Mouse (Mus musculus) limb, embryonic 14.5 days (tissue): Measurements from ENCODE around the gene Ubp1. TPM values are rescaled to one million over a fixed set of nuclear protein-coding genes. Genes with fewer than 3 reads are reported as not detected.

ENCODE experiments used
- ATAC-seq: fragments of 200-750 bp; cut with Nextera tagmentation; 2 replicates; pipeline ENCODE4 v1.8.0; 2017; ENCODE audit warnings: low read depth, moderate number of reproducible peaks, moderate TSS enrichment; ENCODE audit not compliant: low FRiP score
- DNase-seq: peaks from one replicate; pipeline ENCODE4 v3.0.0-alpha.2; 2015; ENCODE audit warnings: low spot score
- H3K27ac ChIP-seq: fragments of 300-500 bp; sonication (generic); replicated peaks from 2 replicates; pipeline ENCODE4 v1.5.1; 2014; ENCODE audit warnings: low read depth, mild to moderate bottlenecking, low read length, moderate library complexity, mixed read lengths
- H3K27me3 ChIP-seq: fragments of 300-500 bp; sonication (generic); 2 replicates; pipeline ENCODE4 v1.6.1; 2014; ENCODE audit warnings: low read length, mixed read lengths; ENCODE audit not compliant: control insufficient read depth, insufficient read depth
- H3K36me3 ChIP-seq: fragments of 300-500 bp; sonication (generic); 2 replicates; pipeline ENCODE4 v1.6.1; 2014; ENCODE audit warnings: mild to moderate bottlenecking, low read length, moderate library complexity, mixed read lengths; ENCODE audit not compliant: control insufficient read depth, insufficient read depth
- H3K4me1 ChIP-seq: fragments of 300-500 bp; sonication (generic); 2 replicates; pipeline ENCODE4 v1.6.1; 2014; ENCODE audit warnings: antibody characterized with exemption, low read length, mixed read lengths; ENCODE audit not compliant: control insufficient read depth, insufficient read depth
- H3K4me2 ChIP-seq: fragments of 300-500 bp; sonication (generic); replicated peaks from 2 replicates; pipeline ENCODE4 v1.6.1; 2014; ENCODE audit warnings: low read depth, mild to moderate bottlenecking, low read length, moderate library complexity; ENCODE audit not compliant: severe bottlenecking
- H3K4me3 ChIP-seq: fragments of 300-500 bp; sonication (generic); replicated peaks from 2 replicates; pipeline ENCODE4 v1.5.1; 2014; ENCODE audit warnings: low read length
- H3K9ac ChIP-seq: fragments of 300-500 bp; sonication (generic); 2 replicates; pipeline ENCODE4 v1.6.1; 2014; ENCODE audit warnings: mild to moderate bottlenecking, low read depth, low read length, moderate library complexity; ENCODE audit not compliant: severe bottlenecking
- H3K9me3 ChIP-seq: fragments of 300-500 bp; sonication (generic); 2 replicates; pipeline ENCODE4 v1.6.1; 2016; ENCODE audit warnings: low read length; ENCODE audit not compliant: control insufficient read depth
- POLR2A ChIP-seq: fragments of 200-500 bp; IDR thresholded peaks from 2 replicates; pipeline ENCODE4 v1.8.0; 2012; ENCODE audit warnings: inconsistent platforms, mild to moderate bottlenecking, moderate library complexity, borderline replicate concordance; ENCODE audit not compliant: insufficient read depth, insufficient read length; ENCODE audit errors: extremely low read depth
- WGBS: fragments of 180-500 bp; shearing (Covaris S2); extraction: QIAGEN DNeasy Blood & Tissue Kit; methylation state at CpG from one replicate; pipeline ENCODE4 v1.1.7; 2014; 5-methylcytosine and 5-hydroxymethylcytosine counted together
- polyA plus RNA-seq, 2 experiments: library from polyadenylated mRNA; depleted of rRNA in 1 of 2; stranded (reverse) in 1 of 2; unstranded in 1 of 2; fragments of >200 nt; fragmentation: Nextera tagmentation in 1 of 2; extraction: Ambion mirVana in 1 of 2; gene quantifications; 2 replicates each; pipeline versions ENCODE4 v1.2.1 to v1.2.3; 2012 to 2014

Gene Ubp1
- polyA plus RNA-seq, 2 experiments = 42.0 to 159 TPM

DNA sequence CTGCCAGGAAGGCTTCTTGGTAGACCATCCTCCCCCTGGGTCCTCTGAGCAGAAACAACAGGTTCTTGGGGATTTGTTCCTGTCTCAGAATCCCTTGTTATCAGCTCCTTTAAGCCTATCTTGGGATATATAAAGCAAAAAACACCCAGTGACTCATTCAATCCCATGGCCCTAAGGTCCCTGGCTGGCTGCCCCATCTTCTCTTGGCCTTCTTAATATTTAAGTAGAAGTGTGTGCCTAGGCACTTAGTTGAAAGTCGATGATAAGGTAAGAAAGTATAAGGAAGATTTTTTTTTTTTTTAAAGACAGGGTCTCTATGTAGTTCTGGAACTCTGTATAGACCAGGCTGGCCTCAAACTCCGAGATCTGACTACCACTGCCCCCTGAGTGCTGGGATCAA, 51.7 kb downstream of the Ubp1 start:
- TF ChIP-seq POLR2A = no peak
- ATAC-seq = no peak
- Histone ChIP-seq H3K27me3 (no peaks in the 10 kb centered on the region), H3K9ac (no peak overlapping the region), H3K27ac (no peak overlapping the region), H3K4me1 (no peaks in the 10 kb centered on the region), H3K36me3 (peaks cover 28% of the 10 kb centered on the region), H3K4me3 (no peak overlapping the region), H3K4me2 (no peak overlapping the region), H3K9me3 (no peaks in the 10 kb centered on the region)
- DNase-seq = no peak
- 93% methylated on average over 2 of the region's 2 CpGs for WGBS

DNA sequence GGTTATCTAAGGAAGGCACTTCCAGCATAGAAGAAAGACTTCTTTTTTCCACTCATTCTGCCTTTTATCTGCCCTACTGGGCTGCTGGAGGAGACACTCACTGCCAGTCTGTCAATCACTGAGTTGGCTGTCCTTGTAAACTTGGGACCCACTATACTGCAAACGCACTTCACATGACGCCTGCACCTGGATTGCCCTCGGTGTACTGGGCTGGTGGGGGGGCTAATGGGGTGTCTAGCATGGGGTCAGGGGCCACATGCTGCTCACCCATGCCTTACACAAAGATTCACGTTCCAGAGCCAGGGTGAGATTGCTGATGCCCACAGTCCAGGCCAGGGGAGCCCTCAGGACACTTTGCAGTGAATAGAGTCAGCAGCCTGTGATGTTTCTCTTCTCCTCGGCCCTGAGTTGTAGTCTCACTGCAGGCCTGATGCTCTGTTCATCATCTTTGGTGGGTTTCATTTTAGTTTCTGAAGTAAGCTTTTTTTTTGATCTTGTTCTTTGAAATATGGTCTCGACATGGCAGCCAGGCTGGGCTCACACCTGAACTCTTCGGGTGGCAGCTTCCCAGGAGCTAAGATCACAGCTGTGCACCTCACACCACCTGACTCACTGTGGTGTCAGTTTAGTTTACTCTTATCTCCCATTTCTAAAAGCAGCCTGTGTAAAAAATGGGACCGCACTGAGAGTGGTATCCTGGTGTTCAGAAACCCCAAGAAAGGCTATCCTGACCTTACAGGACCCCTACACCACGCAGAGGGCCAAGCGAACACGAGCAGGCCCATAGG, 52.3 kb downstream of the Ubp1 start:
- no peak overlapping the region for H3K9ac ChIP-seq
- H3K27me3 ChIP-seq = no peaks in the 10 kb centered on the region
- H3K4me2 ChIP-seq = no peak overlapping the region
- no peak for ATAC-seq
- 79% methylated on average over 11 of the region's 11 CpGs for WGBS
- peaks cover 21% of the 10 kb centered on the region for H3K36me3 ChIP-seq
- H3K27ac ChIP-seq = no peak overlapping the region
- H3K9me3 ChIP-seq = no peaks in the 10 kb centered on the region
- no peak for DNase-seq
- no peaks in the 10 kb centered on the region for H3K4me1 ChIP-seq
- H3K4me3 ChIP-seq = no peak overlapping the region
- TF ChIP-seq POLR2A = no peak

DNA sequence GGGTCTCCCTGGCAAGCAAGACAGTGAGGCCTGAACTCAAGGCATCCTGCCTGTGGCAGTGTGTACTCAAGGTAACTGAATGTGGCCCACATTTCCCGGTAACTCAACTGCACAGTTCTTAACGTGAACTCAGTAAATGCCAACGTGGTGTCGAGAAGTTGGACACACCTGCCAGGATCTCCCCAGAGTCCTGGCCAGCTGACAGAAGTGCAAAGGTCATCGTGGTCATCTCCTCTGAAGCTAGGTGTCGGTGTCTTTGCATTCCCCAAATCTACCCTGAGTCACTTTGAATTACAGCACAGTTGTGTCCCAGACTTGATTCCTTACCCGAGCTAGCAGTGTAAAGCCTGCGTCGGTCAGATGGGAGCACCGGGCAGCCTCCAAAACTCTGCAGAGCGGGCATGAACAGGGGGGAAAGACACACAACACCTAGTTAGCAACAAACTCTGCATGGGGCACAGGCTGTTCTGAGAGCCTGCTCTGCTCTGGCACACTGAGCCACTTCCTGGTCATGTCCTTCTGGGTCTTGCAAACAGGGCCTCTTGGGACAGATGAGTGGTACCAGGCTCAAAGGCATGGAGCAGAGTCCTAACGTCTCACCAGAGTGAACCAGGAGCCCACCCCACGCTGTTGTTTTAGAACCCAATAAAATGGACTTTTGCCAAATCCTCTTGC, 54.3 kb downstream of the Ubp1 start:
- H3K27me3 ChIP-seq = no peaks in the 10 kb centered on the region
- no peak overlapping the region for H3K9ac ChIP-seq
- DNase-seq (no peak), ATAC-seq (no peak)
- H3K4me2 ChIP-seq = no peak overlapping the region
- H3K27ac ChIP-seq = no peak overlapping the region
- peaks cover 5% of the 10 kb centered on the region for H3K36me3 ChIP-seq
- H3K4me1 ChIP-seq = no peaks in the 10 kb centered on the region
- H3K4me3 ChIP-seq = no peak overlapping the region
- WGBS = 71% methylated on average over 13 of the region's 13 CpGs
- no peaks in the 10 kb centered on the region for H3K9me3 ChIP-seq
- TF ChIP-seq POLR2A = no peak

DNA sequence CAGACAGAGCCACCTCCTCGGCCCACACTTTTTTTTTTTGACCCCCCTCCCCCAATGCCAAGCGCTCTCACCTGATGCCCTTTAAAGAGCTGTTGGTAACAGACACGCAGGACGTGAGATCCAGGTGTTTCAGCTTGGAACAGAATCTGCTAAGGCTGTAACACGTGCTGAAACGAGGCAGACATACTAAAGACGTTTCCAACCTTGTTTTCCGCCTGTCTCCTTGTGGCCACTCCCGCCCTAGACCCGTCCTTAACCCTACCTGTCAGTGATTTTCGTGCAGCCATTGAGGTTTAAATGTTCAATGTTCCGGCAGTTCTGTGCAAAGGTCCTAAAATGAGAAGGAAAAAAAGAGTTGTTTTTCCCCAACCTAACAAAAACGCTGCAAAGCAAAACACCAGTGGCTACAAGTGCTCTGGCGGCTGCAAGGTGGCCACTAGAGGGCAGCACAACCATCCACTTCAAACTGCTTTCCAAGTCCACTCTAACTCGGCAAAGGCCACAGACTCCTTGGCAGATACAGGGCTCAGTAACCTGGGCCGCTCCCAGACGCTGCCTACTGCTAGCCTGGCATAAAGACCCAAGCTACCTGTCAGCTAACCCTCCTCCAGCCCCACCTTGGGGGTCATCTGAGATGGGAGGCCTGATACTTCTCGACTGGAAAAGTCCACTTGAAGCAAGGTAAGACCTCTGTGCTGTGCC, 60.0 kb downstream of the Ubp1 start:
- Histone ChIP-seq H3K27ac (no peak overlapping the region), H3K4me3 (peak overlapping the region; percentile 24), H3K36me3 (no peaks in the 10 kb centered on the region), H3K9me3 (no peaks in the 10 kb centered on the region), H3K4me2 (peak overlapping the region; percentile 51), H3K27me3 (no peaks in the 10 kb centered on the region), H3K4me1 (no peaks in the 10 kb centered on the region), H3K9ac (peak overlapping the region; percentile 9; the same call in 1 of the 2 replicates)
- TF ChIP-seq POLR2A = no peak
- 17% methylated on average over 18 of the region's 18 CpGs for WGBS
- DNase-seq = peak; percentile 88
- ATAC-seq = peak; percentile 79

DNA sequence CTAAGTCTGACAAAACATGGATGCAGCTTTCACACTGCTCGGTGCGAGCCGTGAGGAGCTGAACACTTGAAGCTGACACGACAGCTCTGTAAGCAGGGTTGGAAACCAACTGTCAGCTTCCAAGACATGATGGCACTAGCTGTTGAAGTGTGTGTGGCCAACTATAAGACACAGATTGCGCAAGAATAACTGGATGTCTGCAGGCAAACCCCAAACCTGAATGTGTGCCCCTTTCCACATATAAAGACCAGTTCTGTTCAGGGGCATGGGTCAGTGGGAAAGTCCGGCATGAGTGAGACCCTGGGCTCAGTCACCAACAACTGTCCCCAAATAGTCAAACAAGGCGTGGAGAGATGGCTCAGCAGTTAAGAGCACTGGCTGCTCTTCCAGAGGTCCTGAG, 62.1 kb downstream of the Ubp1 start:
- Histone ChIP-seq H3K4me2 (no peak overlapping the region), H3K9ac (no peak overlapping the region), H3K36me3 (no peaks in the 10 kb centered on the region), H3K27ac (no peak overlapping the region), H3K27me3 (no peaks in the 10 kb centered on the region), H3K4me3 (no peak overlapping the region), H3K9me3 (no peaks in the 10 kb centered on the region), H3K4me1 (no peaks in the 10 kb centered on the region)
- ATAC-seq (no peak), DNase-seq (no peak)
- WGBS = 88% methylated on average over 7 of the region's 7 CpGs
- TF ChIP-seq POLR2A = no peak
